Mouse (Mus musculus): ENCODE data around the gene Spock1. TPM values are rescaled to one million over a fixed set of nuclear protein-coding genes. Genes with fewer than 3 reads are reported as not detected.

The Spock1 gene
- polyA plus RNA-seq, 1 experiment from 2014 or later: 0.70 TPM

- no peak for ATAC-seq (ENCODE audit: insufficient number of reproducible peaks, low FRiP score)
- Histone ChIP-seq H3K4me3 (no peak overlapping the region), H3K36me3 (no peaks in the 10 kb centered on the region), H3K4me2 (no peak overlapping the region), H3K4me1 (replicated peaks) (peaks cover 8% of the 10 kb centered on the region), H3K9ac (no peak overlapping the region), H3K27me3 (replicated peaks) (no peaks in the 10 kb centered on the region), H3K9me3 (replicated peaks) (no peaks in the 10 kb centered on the region), H3K27ac (ENCODE audit: poor library complexity, severe bottlenecking) (no peak overlapping the region)
- 89% methylated on average over 15 of the region's 15 CpGs for WGBS
Observed at GRCm38 (mm10) chr13:57637606-57638132, 270.5 kb downstream of the Spock1 start.

GRCm38 (mm10) chr13:57637080-57637572, 271.0 kb downstream of the Spock1 start:
- no peaks in the 10 kb centered on the region for H3K9me3 ChIP-seq (replicated peaks)
- no peak overlapping the region for H3K4me2 ChIP-seq
- no peak for ATAC-seq (ENCODE audit: insufficient number of reproducible peaks, low FRiP score)
- H3K9ac ChIP-seq: no peak overlapping the region
- H3K27ac ChIP-seq (ENCODE audit: poor library complexity, severe bottlenecking): no peak overlapping the region
- peaks cover 8% of the 10 kb centered on the region for H3K4me1 ChIP-seq (replicated peaks)
- no peaks in the 10 kb centered on the region for H3K27me3 ChIP-seq (replicated peaks)
- no peak overlapping the region for H3K4me3 ChIP-seq
- no peaks in the 10 kb centered on the region for H3K36me3 ChIP-seq
- 78% methylated on average over 10 of the region's 10 CpGs for WGBS

- Histone ChIP-seq H3K4me1 (replicated peaks) (peaks cover 3% of the 10 kb centered on the region), H3K9ac (no peak overlapping the region), H3K4me3 (no peak overlapping the region), H3K27ac (ENCODE audit: poor library complexity, severe bottlenecking) (no peak overlapping the region), H3K4me2 (no peak overlapping the region), H3K36me3 (no peaks in the 10 kb centered on the region), H3K27me3 (replicated peaks) (no peaks in the 10 kb centered on the region), H3K9me3 (replicated peaks) (no peaks in the 10 kb centered on the region)
- ATAC-seq (ENCODE audit: insufficient number of reproducible peaks, low FRiP score): no peak
- WGBS: 72% methylated on average over 10 of the region's 10 CpGs
Observed at GRCm38 (mm10) chr13:57636196-57637015, 271.7 kb downstream of the Spock1 start.

GRCm38 (mm10) chr13:57630532-57630931, 277.6 kb downstream of the Spock1 start:
- H3K4me1 ChIP-seq (replicated peaks): no peaks in the 10 kb centered on the region
- no peak overlapping the region for H3K4me3 ChIP-seq
- peaks cover 7% of the 10 kb centered on the region; the same call in 1 of the 2 replicates for H3K27me3 ChIP-seq (replicated peaks)
- no peaks in the 10 kb centered on the region for H3K9me3 ChIP-seq (replicated peaks)
- no peak overlapping the region for H3K27ac ChIP-seq (ENCODE audit: poor library complexity, severe bottlenecking)
- no peak overlapping the region for H3K9ac ChIP-seq
- no peak for ATAC-seq (ENCODE audit: insufficient number of reproducible peaks, low FRiP score)
- 83% methylated on average over 4 of the region's 4 CpGs for WGBS
- no peaks in the 10 kb centered on the region for H3K36me3 ChIP-seq
- H3K4me2 ChIP-seq: no peak overlapping the region

- ATAC-seq (ENCODE audit: insufficient number of reproducible peaks, low FRiP score): peak; percentile 86
- Histone ChIP-seq H3K27ac (ENCODE audit: poor library complexity, severe bottlenecking) (no peak overlapping the region), H3K27me3 (replicated peaks) (peaks cover 7% of the 10 kb centered on the region; the same call in 1 of the 2 replicates), H3K36me3 (no peaks in the 10 kb centered on the region), H3K4me3 (no peak overlapping the region), H3K9ac (no peak overlapping the region), H3K4me1 (replicated peaks) (no peaks in the 10 kb centered on the region), H3K4me2 (no peak overlapping the region), H3K9me3 (replicated peaks) (no peaks in the 10 kb centered on the region)
- WGBS: 28% methylated on average over 8 of the region's 8 CpGs
Observed at GRCm38 (mm10) chr13:57628218-57628617, 279.9 kb downstream of the Spock1 start.

GRCm38 (mm10) chr13:57626434-57626833, 281.7 kb downstream of the Spock1 start:
- no peak overlapping the region for H3K9ac ChIP-seq
- no peak overlapping the region for H3K27ac ChIP-seq (ENCODE audit: poor library complexity, severe bottlenecking)
- no peaks in the 10 kb centered on the region for H3K4me1 ChIP-seq (replicated peaks)
- H3K4me3 ChIP-seq: no peak overlapping the region
- no peak overlapping the region for H3K4me2 ChIP-seq
- WGBS: 88% methylated on average over 9 of the region's 9 CpGs
- ATAC-seq (ENCODE audit: insufficient number of reproducible peaks, low FRiP score): no peak
- H3K27me3 ChIP-seq (replicated peaks): peaks cover 7% of the 10 kb centered on the region; the same call in 1 of the 2 replicates
- no peaks in the 10 kb centered on the region for H3K36me3 ChIP-seq
- no peaks in the 10 kb centered on the region; the same call in 1 of the 2 replicates for H3K9me3 ChIP-seq (replicated peaks)

GRCm38 (mm10) chr13:57623909-57624481, 284.1 kb downstream of the Spock1 start:
- H3K36me3 ChIP-seq: no peaks in the 10 kb centered on the region
- no peak for ATAC-seq (ENCODE audit: insufficient number of reproducible peaks, low FRiP score)
- H3K4me3 ChIP-seq: no peak overlapping the region
- 59% methylated on average over 7 of the region's 7 CpGs for WGBS
- no peak overlapping the region for H3K4me2 ChIP-seq
- H3K9me3 ChIP-seq (replicated peaks): no peaks in the 10 kb centered on the region; the same call in 1 of the 2 replicates
- H3K4me1 ChIP-seq (replicated peaks): no peaks in the 10 kb centered on the region; the same call in 1 of the 2 replicates
- peaks cover 8% of the 10 kb centered on the region; the same call in 1 of the 2 replicates for H3K27me3 ChIP-seq (replicated peaks)
- no peak overlapping the region for H3K9ac ChIP-seq
- H3K27ac ChIP-seq (ENCODE audit: poor library complexity, severe bottlenecking): no peak overlapping the region

- H3K9ac ChIP-seq: no peak overlapping the region
- ATAC-seq (ENCODE audit: insufficient number of reproducible peaks, low FRiP score): no peak
- H3K36me3 ChIP-seq: no peaks in the 10 kb centered on the region
- 0 out of 2 replicates have a peak, but pooled peaks cover 7% of the 10 kb centered on the region for H3K27me3 ChIP-seq (replicated peaks)
- WGBS: 54% methylated on average over 17 of the region's 17 CpGs
- H3K9me3 ChIP-seq (replicated peaks): no peaks in the 10 kb centered on the region; the same call in 1 of the 2 replicates
- no peak overlapping the region for H3K27ac ChIP-seq (ENCODE audit: poor library complexity, severe bottlenecking)
- no peak overlapping the region for H3K4me3 ChIP-seq
- no peaks in the 10 kb centered on the region; the same call in 1 of the 2 replicates for H3K4me1 ChIP-seq (replicated peaks)
- H3K4me2 ChIP-seq: peak overlapping the region; percentile 9; the same call in 1 of the 2 replicates
Observed at GRCm38 (mm10) chr13:57619079-57619768, 288.9 kb downstream of the Spock1 start.

- Histone ChIP-seq H3K4me3 (no peak overlapping the region), H3K27ac (ENCODE audit: poor library complexity, severe bottlenecking) (no peak overlapping the region), H3K4me1 (replicated peaks) (no peaks in the 10 kb centered on the region), H3K36me3 (no peaks in the 10 kb centered on the region), H3K9me3 (replicated peaks) (peaks cover 5% of the 10 kb centered on the region; the same call in 1 of the 2 replicates), H3K4me2 (no peak overlapping the region), H3K9ac (no peak overlapping the region), H3K27me3 (replicated peaks) (no peaks in the 10 kb centered on the region)
- ATAC-seq (ENCODE audit: insufficient number of reproducible peaks, low FRiP score): no peak
- 83% methylated on average over 11 of the region's 11 CpGs for WGBS
Observed at GRCm38 (mm10) chr13:57611326-57612171, 296.6 kb downstream of the Spock1 start.

- Histone ChIP-seq H3K27me3 (replicated peaks) (no peaks in the 10 kb centered on the region), H3K4me1 (replicated peaks) (no peaks in the 10 kb centered on the region), H3K36me3 (no peaks in the 10 kb centered on the region), H3K9ac (no peak overlapping the region), H3K9me3 (replicated peaks) (peaks cover 5% of the 10 kb centered on the region; the same call in 1 of the 2 replicates), H3K4me3 (no peak overlapping the region), H3K4me2 (no peak overlapping the region), H3K27ac (ENCODE audit: poor library complexity, severe bottlenecking) (no peak overlapping the region)
- WGBS: 84% methylated on average over 7 of the region's 7 CpGs
- ATAC-seq (ENCODE audit: insufficient number of reproducible peaks, low FRiP score): no peak
Observed at GRCm38 (mm10) chr13:57609946-57610345, 298.2 kb downstream of the Spock1 start.

Data from heart, embryonic 12.5 days (tissue).